Mouse (Mus musculus) olfactory bulb, adult 2 months (tissue): ENCODE measurements around the gene Medag. TPM values are rescaled to one million over a fixed set of nuclear protein-coding genes. Genes with fewer than 3 reads are reported as not detected.

ENCODE experiments used
- H3K27ac ChIP-seq: fragments of 200-500 bp; 2 replicates; pipeline ENCODE4 v1.5.1; 2012; ENCODE audit warnings: low read depth, low read length; ENCODE audit not compliant: insufficient read depth
- H3K4me1 ChIP-seq: fragments of 200-500 bp; 2 replicates; pipeline ENCODE4 v1.6.1; 2012; ENCODE audit warnings: low read length; ENCODE audit not compliant: control insufficient read depth, insufficient read depth
- H3K4me3 ChIP-seq: fragments of 200-500 bp; 2 replicates; pipeline ENCODE4 v1.5.1; 2012; ENCODE audit warnings: mild to moderate bottlenecking, low read depth, low read length, moderate library complexity; ENCODE audit not compliant: insufficient read depth
- CTCF ChIP-seq: fragments of 200-500 bp; IDR thresholded peaks from 2 replicates; pipeline ENCODE4 v1.5.1; 2012; ENCODE audit warnings: low read depth, mild to moderate bottlenecking, low read length, moderate library complexity; ENCODE audit not compliant: insufficient read depth
- POLR2A ChIP-seq: fragments of 200-500 bp; IDR thresholded peaks from 2 replicates; pipeline ENCODE4 v1.6.1; 2012; ENCODE audit warnings: mild to moderate bottlenecking, low read depth, low read length, moderate library complexity; ENCODE audit not compliant: insufficient read depth
- WGBS: fragments of 180-500 bp; shearing (Covaris S2); methylation state at CpG from one replicate; pipeline ENCODE4 v1.1.7; 2018; 5-methylcytosine and 5-hydroxymethylcytosine counted together
- polyA plus RNA-seq: library from polyadenylated mRNA; stranded (reverse); fragments of >200 nt; gene quantifications from 2 replicates; pipeline ENCODE4 v1.2.4, GENCODE M21; 2012; ENCODE audit warnings: low replicate concordance; ENCODE audit not compliant: missing spikeins, insufficient read depth, insufficient read length

Gene Medag
- polyA plus RNA-seq: not detected in 2 replicates

DNA sequence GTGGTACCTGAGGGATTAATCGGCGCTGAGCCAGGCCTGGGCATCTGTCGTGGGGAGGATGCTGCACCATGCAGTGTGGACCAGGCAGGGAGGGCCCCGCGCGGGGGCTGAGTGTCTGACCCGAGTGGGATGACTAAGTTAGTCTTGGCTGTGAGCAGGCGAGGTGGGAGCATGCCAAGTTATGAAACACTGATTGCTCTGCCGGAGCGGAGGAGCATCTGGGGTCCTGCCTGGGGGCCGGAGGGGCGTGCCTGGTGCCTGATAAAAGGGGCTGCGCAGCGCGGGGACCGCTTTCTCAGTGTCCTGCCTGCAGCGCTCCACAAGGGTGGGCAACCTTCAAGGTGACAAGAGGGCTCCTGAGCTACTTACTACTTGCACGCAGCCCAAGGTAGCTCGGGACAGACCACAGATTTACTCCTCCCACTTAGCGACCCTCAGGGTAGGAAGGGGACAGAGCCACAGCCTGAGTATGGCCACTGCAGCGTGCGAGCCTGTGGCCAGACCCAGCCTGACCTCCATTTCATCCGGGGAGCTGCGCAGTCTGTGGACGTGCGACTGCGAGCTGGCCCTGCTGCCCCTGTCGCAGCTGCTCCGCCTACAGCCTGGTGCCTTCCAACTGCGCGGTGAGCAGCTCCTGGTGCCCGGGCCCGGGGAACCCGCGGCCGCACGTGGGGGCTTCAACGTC, at the start of gene Medag:
TSS of gene Medag (plus strand) at position 241 of the 685 bp plus-strand sequence.
- Histone ChIP-seq H3K4me3 (peak within 1 kb of the TSS; percentile 40), H3K27ac (peak within 1 kb of the TSS; percentile 26), H3K4me1 (peaks cover 18% of the 10 kb centered on the region)
- WGBS: 4% methylated on average over 38 of the region's 38 CpGs
- TF ChIP-seq CTCF (no peak), POLR2A (no peak)

- Histone ChIP-seq H3K4me3 (no peak overlapping the region), H3K4me1 (no peaks in the 10 kb centered on the region), H3K27ac (no peak overlapping the region)
- TF ChIP-seq POLR2A (no peak), CTCF (no peak)
- 90% methylated on average over 3 of the region's 3 CpGs for WGBS
Observed at GRCm38 (mm10) chr5:149362626-149363025, 48.9 kb upstream of the Medag start.

- no peak for TF ChIP-seq CTCF
- TF ChIP-seq POLR2A: no peak
- 66% methylated on average over 16 of the region's 16 CpGs for WGBS
- no peak overlapping the region for H3K27ac ChIP-seq
- no peak overlapping the region for H3K4me3 ChIP-seq
- H3K4me1 ChIP-seq: no peaks in the 10 kb centered on the region; the same call in 1 of the 2 replicates
Observed at GRCm38 (mm10) chr5:149363903-149364755, 47.4 kb upstream of the Medag start.

DNA sequence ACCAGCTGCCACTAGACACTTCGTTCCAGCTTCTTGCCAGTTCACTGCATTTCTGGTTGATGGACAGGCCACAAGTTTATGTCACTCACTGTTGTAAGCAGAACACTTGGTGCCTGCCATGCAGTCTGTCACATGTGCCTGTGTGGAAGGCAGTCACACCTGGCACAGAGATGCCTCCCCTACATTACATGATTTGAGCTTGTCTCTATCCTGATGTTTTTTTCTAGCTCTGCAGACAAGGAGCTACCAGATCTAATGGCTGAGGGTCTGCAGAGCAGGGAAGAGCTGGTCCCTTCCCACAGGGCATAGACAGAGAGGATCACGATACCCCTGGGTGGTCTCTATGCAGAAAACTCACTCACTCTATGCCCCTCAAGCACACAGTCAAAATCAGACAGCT, 44.5 kb upstream of the Medag start:
- 97% methylated on average over 2 of the region's 2 CpGs for WGBS

DNA sequence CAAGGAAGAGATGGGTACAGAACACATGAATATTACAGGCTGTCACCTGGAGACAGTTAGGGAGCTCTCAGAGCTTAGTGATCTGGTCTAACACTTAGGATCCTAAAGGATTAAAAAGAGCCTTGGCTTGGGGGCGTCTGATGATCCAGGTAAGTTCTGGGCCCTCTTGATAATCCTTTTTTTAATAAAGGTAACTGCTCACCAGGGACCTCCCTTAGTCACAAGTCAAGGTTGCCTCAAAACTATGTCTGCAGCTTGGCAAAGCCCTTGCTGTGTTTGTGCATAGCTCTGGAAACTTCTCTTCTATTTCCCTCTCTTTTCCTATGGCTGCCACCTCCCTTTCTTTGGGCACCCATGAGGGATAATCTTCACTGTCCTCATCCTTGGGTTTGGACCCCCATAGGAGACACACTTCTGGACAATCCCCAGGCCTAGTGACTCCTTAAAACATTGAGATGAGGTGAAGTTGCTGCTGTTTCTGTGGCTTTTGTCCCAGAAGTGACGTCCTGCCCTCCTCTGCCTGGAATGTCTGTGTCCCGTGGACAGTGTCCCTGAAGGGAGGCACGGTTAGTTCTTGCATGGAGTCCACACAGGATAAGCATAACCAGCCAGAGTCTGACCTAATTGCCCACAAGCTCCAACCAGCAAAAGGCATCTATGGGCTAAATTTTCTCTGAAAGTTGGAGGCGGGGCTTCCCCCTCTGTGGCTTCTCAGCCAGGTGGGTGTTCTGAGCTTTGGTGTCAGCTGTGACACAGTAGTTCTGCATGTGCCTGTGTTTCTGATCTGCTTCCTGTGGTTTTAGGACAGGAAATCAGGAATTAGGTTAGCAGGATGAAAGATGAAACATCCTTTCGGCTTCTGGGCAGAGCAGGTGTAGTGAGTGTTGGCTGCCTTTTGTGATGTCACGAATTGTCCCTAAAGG, 43.7 kb upstream of the Medag start:
- peaks cover 3% of the 10 kb centered on the region for H3K4me1 ChIP-seq
- no peak overlapping the region for H3K27ac ChIP-seq
- no peak for TF ChIP-seq CTCF
- no peak for TF ChIP-seq POLR2A
- 83% methylated on average over 7 of the region's 7 CpGs for WGBS
- H3K4me3 ChIP-seq: no peak overlapping the region

More for the DNA sequence above, 44.5 kb upstream of the Medag start:
- Histone ChIP-seq H3K4me3 (no peak overlapping the region), H3K27ac (no peak overlapping the region; the same call in 1 of the 2 replicates), H3K4me1 (peaks cover 3% of the 10 kb centered on the region)
- no peak for TF ChIP-seq CTCF

DNA sequence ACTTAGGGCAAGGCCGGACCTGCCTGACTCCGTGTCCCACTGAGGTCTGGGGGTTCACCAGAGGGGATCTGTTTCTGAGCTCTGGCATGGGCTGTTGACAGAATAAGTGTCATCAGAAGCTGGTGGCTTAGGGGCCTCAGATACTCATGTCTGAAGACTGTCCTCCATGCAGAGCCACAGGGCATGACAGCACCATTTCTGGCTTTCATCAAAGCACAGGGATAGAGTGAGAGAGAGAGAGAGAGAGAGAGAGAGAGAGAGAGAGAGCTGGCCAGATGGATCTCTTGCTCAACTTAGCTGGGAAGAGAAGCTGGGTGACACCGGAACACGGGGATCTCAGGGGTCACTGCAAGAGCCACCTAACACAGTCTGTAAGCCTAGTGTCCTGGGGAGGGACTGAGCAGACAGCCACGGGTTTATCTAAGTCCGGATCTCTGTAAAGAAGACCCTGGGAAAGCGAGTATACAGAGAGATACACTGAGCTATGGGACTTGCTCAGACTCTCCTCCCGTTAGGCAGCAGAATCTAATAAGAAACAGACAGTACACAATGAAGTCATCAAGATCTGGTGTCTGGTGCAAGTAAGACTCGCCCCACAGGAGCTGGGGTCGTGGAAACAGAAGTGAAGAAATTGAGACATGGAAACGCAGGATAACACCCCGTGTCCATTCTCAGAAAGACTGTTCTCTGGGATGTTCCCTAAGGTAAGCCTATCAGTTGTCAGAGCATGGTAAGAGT, 42.8 kb upstream of the Medag start:
- Histone ChIP-seq H3K4me3 (no peak overlapping the region), H3K4me1 (peaks cover 7% of the 10 kb centered on the region), H3K27ac (no peak overlapping the region)
- WGBS: 84% methylated on average over 12 of the region's 12 CpGs
- TF ChIP-seq POLR2A (no peak), CTCF (no peak)

DNA sequence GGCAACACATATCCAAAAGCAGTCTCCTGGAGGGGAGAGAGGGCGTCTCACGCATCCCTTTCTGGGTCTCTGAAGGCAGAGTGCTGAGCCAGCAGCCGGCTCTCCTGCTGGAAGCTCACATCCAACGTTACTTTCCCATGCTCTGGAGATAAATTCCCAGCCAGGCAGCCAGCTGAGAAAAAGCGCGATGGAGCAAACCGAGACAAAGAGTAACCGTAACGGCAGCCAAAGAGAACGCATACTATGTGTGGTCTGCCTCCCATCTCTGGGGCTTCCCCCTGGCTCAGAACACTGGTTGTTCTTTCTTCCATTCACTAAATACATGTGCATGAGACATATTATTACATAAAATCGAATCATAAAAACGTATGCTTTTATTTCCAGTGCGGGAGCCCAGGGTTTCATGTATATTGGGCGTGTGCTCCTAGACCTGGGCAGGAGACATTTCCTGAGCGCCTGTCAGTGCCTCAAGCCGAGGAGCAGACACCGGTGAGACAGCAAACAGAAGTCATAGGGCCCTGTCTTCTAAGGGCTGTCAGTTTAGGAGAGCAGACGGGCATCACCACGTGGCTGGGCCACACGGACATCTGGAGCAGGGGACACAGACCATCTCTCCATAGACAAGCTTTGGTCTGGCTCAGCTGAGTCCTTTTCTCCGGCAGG, 42.0 kb upstream of the Medag start:
- Histone ChIP-seq H3K4me3 (no peak overlapping the region), H3K27ac (no peak overlapping the region), H3K4me1 (peaks cover 11% of the 10 kb centered on the region)
- TF ChIP-seq POLR2A (no peak), CTCF (no peak)
- 69% methylated on average over 21 of the region's 21 CpGs for WGBS

DNA sequence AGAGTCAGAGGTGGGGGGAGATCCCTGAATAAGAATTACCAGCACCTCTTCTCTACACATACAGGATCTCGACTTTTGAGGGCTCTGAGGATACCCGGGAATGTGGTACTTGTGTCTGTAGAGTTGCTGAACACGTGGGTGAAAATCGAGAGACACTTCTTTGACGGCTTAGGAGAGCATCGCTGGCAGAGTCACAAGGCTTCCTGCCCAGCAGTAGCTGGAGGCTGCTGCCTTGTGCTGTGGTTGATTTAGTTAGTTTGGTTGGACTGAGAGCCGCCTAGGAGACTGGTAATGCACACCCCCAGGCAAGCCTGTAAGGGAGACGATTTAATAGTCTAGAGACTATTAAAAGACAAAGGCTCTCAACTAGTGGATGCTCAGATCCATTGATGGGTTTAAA, 39.5 kb upstream of the Medag start:
- Histone ChIP-seq H3K4me3 (no peak overlapping the region), H3K27ac (no peak overlapping the region), H3K4me1 (peaks cover 14% of the 10 kb centered on the region)
- TF ChIP-seq CTCF (no peak), POLR2A (no peak)
- WGBS: 78% methylated on average over 8 of the region's 8 CpGs
